Mouse (Mus musculus) neural tube, embryonic 14.5 days (tissue): Measurements from ENCODE around the gene Plxnc1. TPM values are rescaled to one million over a fixed set of nuclear protein-coding genes. Genes with fewer than 3 reads are reported as not detected.

Experiments used
- ATAC-seq: fragments of 200-750 bp; cut with Nextera tagmentation; 2 replicates; pipeline ENCODE4 v1.8.0; 2017; ENCODE audit warnings: low read depth, mild to moderate bottlenecking, moderate TSS enrichment, moderate library complexity
- H3K27ac ChIP-seq: fragments of 300-500 bp; sonication (generic); 2 replicates; pipeline ENCODE4 v1.5.1; 2014; ENCODE audit warnings: low read depth, mild to moderate bottlenecking, control low read depth, low read length, moderate library complexity, mixed read lengths
- H3K27me3 ChIP-seq: fragments of 300-500 bp; sonication (generic); 2 replicates; pipeline ENCODE4 v1.6.1; 2014; ENCODE audit warnings: low read length; ENCODE audit not compliant: control insufficient read depth, insufficient read depth
- H3K36me3 ChIP-seq: fragments of 300-500 bp; sonication (generic); 2 replicates; pipeline ENCODE4 v1.6.1; 2014; ENCODE audit warnings: low read length, mixed read lengths; ENCODE audit not compliant: control insufficient read depth, insufficient read depth
- H3K4me1 ChIP-seq: fragments of 300-500 bp; sonication (generic); 2 replicates; pipeline ENCODE4 v1.6.1; 2014; ENCODE audit warnings: low read length; ENCODE audit not compliant: control insufficient read depth, insufficient read depth
- H3K4me2 ChIP-seq: fragments of 300-500 bp; sonication (generic); 2 replicates; pipeline ENCODE4 v1.6.1; 2014; ENCODE audit warnings: mild to moderate bottlenecking, low read depth, low read length, control low read depth
- H3K4me3 ChIP-seq: fragments of 300-500 bp; sonication (generic); 2 replicates; pipeline ENCODE4 v1.5.1; 2014; ENCODE audit warnings: low read depth, low read length, control low read depth, mixed read lengths
- H3K9ac ChIP-seq: fragments of 300-500 bp; sonication (generic); replicated peaks from 2 replicates; pipeline ENCODE4 v1.6.1; 2014; ENCODE audit warnings: low read depth, mild to moderate bottlenecking, control low read depth, low read length, mixed read lengths
- H3K9me3 ChIP-seq: fragments of 300-500 bp; sonication (generic); 2 replicates; pipeline ENCODE4 v1.6.1; 2016; ENCODE audit warnings: low read length; ENCODE audit not compliant: control insufficient read depth
- WGBS: fragments of 180-500 bp; shearing (Covaris S2); extraction: QIAGEN DNeasy Blood & Tissue Kit; methylation state at CpG from one replicate; pipeline ENCODE4 v1.1.7; 2014; 5-methylcytosine and 5-hydroxymethylcytosine counted together
- polyA plus RNA-seq: library from polyadenylated mRNA; unstranded; fragments of >200 nt; fragmentation: Nextera tagmentation; extraction: Ambion mirVana; gene quantifications from 2 replicates; pipeline ENCODE4 v1.2.1, GENCODE M21; 2014

Gene Plxnc1
- polyA plus RNA-seq, 1 experiment from 2014 or later, result 15.7 TPM

DNA sequence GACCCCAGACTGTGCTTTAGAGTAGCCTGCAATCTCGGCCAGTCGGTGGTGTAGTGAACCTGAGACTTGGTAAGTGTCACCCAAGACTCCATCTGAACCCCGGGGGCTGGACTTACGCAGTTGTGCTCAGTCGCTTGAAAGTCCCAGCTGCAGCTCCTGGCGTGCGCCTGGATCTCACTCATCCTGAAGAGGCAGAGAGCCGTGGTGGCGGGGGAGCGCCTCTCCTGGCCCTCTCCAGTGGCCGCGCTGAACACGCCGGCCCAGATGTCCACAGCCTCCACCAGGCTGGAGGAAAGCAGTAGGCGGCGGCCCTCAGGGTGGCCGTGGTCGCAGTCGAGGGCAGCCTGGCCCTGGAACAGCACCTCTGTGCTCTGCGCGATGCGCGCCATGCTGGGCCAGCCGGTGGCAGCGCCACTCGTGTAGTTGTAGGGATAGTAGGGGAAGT, 1.2 kb downstream of the Plxnc1 start:
- H3K4me1 ChIP-seq, result peaks cover 27% of the 10 kb centered on the region; the same call in 1 of the 2 replicates
- WGBS, result under 1% methylated on average over 26 of the region's 26 CpGs
- peak; percentile 9 for ATAC-seq

DNA sequence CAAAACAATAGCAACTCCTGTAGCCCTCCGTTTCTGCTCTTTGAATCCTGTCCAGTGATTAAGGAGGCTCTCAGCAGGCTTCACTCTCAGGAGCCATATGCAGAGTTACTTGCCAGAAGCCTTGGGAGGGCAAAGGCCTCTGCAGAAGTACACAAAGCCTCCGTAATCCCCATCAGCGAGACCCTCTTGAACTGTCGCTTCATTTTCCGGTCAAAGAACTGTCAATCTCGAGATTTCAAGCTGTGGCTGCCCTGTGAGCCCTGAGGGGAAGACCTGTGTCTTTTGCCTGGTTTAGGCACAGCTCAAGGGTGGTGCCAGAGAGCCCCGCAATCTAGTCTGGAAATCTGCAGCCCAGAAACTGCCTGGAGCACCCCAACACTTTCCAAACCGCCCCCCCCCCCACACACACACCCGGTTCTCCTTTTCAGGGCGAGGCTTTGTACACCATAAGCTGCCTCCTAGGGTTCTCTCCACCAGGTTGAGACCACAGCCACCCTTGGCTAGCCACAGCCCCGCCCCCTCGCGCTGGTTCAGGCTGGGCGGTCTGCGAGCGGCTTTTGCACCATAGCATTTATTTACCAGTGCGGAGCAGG, 2.1 kb downstream of the Plxnc1 start:
- Histone ChIP-seq H3K9ac (peak overlapping the region; percentile 90), H3K4me3 (peak overlapping the region; percentile 81), H3K36me3 (no peaks in the 10 kb centered on the region), H3K4me2 (peak overlapping the region; percentile 76), H3K27ac (no peak overlapping the region), H3K4me1 (peaks cover 27% of the 10 kb centered on the region; the same call in 1 of the 2 replicates), H3K9me3 (no peaks in the 10 kb centered on the region), H3K27me3 (peaks cover 2% of the 10 kb centered on the region; the same call in 1 of the 2 replicates)
- ATAC-seq, result peak; percentile 38; the same call in 1 of the 2 replicates
- WGBS, result under 1% methylated on average over 17 of the region's 17 CpGs

More for the DNA sequence above, 1.2 kb downstream of the Plxnc1 start:
- peak overlapping the region; percentile 81 for H3K4me3 ChIP-seq
- no peaks in the 10 kb centered on the region for H3K9me3 ChIP-seq
- H3K9ac ChIP-seq, result peak overlapping the region; percentile 90
- peaks cover 2% of the 10 kb centered on the region; the same call in 1 of the 2 replicates for H3K27me3 ChIP-seq
- H3K36me3 ChIP-seq, result no peaks in the 10 kb centered on the region
- peak overlapping the region; percentile 76 for H3K4me2 ChIP-seq
- H3K27ac ChIP-seq, result peak overlapping the region; percentile 92

DNA sequence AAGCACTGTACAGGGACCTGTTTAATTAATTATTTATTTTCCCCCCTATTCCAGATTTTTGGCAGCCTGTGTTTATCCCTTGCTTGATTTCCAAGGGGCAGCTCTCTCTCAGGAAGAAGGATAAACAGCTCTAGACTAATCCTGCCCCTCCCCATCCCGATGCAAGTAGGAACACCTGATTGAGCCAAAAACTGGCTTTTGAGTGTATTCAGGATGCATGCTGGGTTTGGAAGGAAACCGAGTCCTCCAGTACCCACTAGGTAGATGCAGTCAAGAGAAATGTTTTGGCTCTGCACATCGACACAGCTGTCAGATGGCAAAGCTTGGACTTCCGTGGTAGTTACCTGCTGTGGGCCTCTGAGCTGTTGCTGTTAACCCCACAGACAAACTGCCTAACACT, 3.1 kb downstream of the Plxnc1 start:
- H3K4me2 ChIP-seq, result peak overlapping the region; percentile 76
- H3K4me3 ChIP-seq, result peak overlapping the region; percentile 81
- no peaks in the 10 kb centered on the region for H3K36me3 ChIP-seq
- no peak for ATAC-seq
- H3K27me3 ChIP-seq, result peaks cover 2% of the 10 kb centered on the region; the same call in 1 of the 2 replicates
- H3K9me3 ChIP-seq, result no peaks in the 10 kb centered on the region
- H3K9ac ChIP-seq, result peak overlapping the region; percentile 90; the same call in 1 of the 2 replicates
- 6% methylated on average over 4 of the region's 4 CpGs for WGBS
- H3K4me1 ChIP-seq, result peaks cover 27% of the 10 kb centered on the region; the same call in 1 of the 2 replicates
- no peak overlapping the region for H3K27ac ChIP-seq

DNA sequence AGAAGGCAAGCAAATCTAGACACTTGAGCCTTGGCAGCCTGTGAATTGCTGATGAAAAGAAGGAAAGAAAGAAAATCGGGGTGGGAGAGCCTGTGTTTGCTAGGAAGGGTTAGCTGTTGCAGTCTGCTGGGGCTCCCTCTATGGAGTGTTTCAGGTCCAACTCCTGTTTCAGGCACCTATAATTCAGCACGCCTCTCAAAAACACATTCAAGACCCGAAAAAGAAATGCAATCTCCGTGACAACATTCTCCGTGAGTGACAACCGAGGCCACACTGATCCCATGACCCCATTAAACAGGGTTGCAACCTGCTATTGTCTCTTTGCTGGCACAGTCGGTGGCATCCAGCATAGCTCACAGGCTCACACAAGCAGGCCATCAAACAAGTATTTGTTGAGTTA, 3.8 kb downstream of the Plxnc1 start:
- Histone ChIP-seq H3K9me3 (no peaks in the 10 kb centered on the region), H3K36me3 (no peaks in the 10 kb centered on the region), H3K4me1 (peaks cover 27% of the 10 kb centered on the region; the same call in 1 of the 2 replicates), H3K4me3 (peak overlapping the region; percentile 81), H3K27me3 (peaks cover 2% of the 10 kb centered on the region; the same call in 1 of the 2 replicates), H3K27ac (no peak overlapping the region), H3K9ac (no peak overlapping the region), H3K4me2 (peak overlapping the region; percentile 76)
- ATAC-seq, result no peak
- 7% methylated on average over 7 of the region's 7 CpGs for WGBS

DNA sequence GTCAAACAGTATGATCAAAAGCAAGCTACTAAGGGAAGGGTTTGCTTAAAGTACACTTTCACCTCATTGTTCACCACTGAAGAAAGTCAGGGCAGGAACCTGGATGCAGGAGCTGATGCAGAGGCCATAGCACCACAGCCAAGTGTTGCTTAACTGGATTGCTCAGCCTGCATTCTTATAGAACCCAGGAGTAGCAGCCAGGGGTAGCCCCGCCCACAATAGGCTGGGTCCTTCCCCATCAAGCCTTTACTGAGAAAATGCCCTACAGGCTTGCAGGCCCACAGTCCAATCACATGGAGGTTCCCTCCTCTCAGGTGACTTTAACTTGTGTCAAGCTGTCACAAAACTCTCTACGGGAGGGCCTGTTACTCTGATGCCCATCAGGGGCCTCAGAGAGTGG, 4.6 kb downstream of the Plxnc1 start:
- Histone ChIP-seq H3K4me1 (peaks cover 27% of the 10 kb centered on the region; the same call in 1 of the 2 replicates), H3K27me3 (peaks cover 2% of the 10 kb centered on the region; the same call in 1 of the 2 replicates), H3K4me3 (no peak overlapping the region), H3K4me2 (peak overlapping the region; percentile 76), H3K36me3 (no peaks in the 10 kb centered on the region), H3K9me3 (no peaks in the 10 kb centered on the region), H3K27ac (no peak overlapping the region), H3K9ac (no peak overlapping the region)
- WGBS, result 31% methylated on average over 2 of the region's 2 CpGs
- no peak for ATAC-seq

DNA sequence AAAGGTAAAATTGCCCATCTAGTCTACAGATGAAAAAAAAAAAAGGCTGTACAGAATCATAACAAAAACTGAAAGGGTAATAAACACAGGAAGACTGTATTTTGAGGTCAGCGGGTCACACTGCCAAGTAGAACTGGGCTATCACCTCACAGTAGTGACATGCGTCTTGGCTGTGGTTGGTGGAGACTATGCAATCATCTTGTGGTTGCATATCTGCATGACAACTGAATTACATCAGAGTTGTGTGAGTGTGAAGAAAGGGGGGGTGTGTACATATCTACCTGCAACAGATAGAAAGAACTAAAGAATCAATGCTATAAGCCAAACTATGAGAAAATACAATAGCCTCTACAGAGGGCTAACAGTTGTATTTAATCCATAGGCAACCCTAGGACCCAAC, 5.7 kb downstream of the Plxnc1 start:
- H3K4me1 ChIP-seq, result peaks cover 27% of the 10 kb centered on the region; the same call in 1 of the 2 replicates
- no peak for ATAC-seq
- H3K27ac ChIP-seq, result no peak overlapping the region
- WGBS, result 96% methylated on average over 2 of the region's 2 CpGs
- no peaks in the 10 kb centered on the region for H3K36me3 ChIP-seq
- no peaks in the 10 kb centered on the region for H3K27me3 ChIP-seq
- no peak overlapping the region for H3K9ac ChIP-seq
- no peak overlapping the region for H3K4me3 ChIP-seq
- H3K4me2 ChIP-seq, result no peak overlapping the region
- H3K9me3 ChIP-seq, result no peaks in the 10 kb centered on the region

DNA sequence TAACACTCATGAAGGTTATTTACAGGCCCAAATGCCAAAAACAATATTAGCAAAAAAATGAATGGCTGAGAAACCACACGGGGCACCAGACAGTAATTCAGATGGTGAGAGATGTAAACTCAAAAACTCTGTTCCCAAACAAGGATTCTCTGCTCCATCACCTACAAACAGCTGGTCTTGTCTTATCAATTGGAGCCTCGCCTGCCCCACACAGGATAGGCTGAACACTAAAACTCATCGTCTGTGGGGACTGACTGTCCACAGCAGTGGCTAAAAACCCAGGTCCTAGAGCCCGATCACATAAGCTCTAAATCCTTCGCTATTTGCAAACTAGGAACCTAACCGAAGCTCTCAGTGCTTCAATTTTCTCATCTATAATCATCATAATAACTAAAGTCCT, 6.3 kb downstream of the Plxnc1 start:
- H3K27me3 ChIP-seq, result no peaks in the 10 kb centered on the region
- no peak overlapping the region for H3K4me2 ChIP-seq
- no peak overlapping the region for H3K4me3 ChIP-seq
- no peak for ATAC-seq
- 91% methylated on average over 6 of the region's 6 CpGs for WGBS
- H3K4me1 ChIP-seq, result peaks cover 29% of the 10 kb centered on the region; the same call in 1 of the 2 replicates
- H3K9me3 ChIP-seq, result no peaks in the 10 kb centered on the region
- no peak overlapping the region for H3K9ac ChIP-seq
- H3K27ac ChIP-seq, result no peak overlapping the region
- no peaks in the 10 kb centered on the region for H3K36me3 ChIP-seq

DNA sequence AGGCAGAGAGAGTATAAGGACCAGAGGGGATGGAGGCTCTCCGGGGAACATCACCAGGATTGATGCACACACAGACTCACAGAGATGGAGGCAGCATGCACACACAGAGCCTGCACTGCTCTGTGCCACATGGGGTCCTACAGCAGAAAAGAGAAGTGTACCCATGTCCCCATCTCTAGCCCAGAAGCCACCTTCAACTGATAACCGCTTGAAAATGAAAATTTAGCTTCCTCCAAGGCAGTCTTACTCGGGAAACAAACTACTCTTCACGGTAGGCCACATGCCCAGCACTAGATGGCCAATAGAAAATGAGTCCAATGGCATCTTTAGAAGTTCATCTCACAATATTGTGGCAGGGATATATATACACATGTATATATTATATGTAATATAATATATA, 9.4 kb downstream of the Plxnc1 start:
- Histone ChIP-seq H3K27ac (no peak overlapping the region), H3K27me3 (no peaks in the 10 kb centered on the region), H3K36me3 (no peaks in the 10 kb centered on the region), H3K9ac (no peak overlapping the region), H3K4me3 (no peak overlapping the region), H3K4me1 (peaks cover 10% of the 10 kb centered on the region; the same call in 1 of the 2 replicates), H3K9me3 (no peaks in the 10 kb centered on the region), H3K4me2 (no peak overlapping the region)
- ATAC-seq, result no peak
- WGBS, result 93% methylated on average over 4 of the region's 4 CpGs

DNA sequence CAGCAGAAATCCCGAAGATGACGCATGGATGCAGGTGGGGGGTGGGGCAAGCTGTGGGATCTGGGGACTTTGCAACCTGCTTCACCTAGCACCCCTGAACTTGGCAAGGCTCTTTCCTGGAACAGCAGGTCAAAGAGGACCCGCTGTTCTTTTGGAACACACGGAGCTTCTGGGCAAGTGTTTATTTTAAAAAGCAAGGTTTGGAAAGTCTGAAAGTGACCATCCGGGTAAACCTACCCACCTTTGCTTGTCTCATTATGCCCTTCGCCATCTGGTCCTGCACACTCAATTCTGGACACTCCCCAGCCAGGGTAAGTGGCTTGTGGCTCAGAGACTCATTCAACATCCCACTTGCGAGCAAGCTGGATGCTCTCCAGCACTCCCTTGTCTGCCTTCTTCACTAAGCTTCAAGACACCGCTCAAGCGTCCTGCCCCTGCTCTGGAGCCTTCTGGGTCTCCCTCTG, 10.5 kb downstream of the Plxnc1 start:
- H3K36me3 ChIP-seq, result no peaks in the 10 kb centered on the region
- no peak overlapping the region for H3K9ac ChIP-seq
- H3K27me3 ChIP-seq, result no peaks in the 10 kb centered on the region
- no peaks in the 10 kb centered on the region for H3K9me3 ChIP-seq
- no peak overlapping the region for H3K27ac ChIP-seq
- H3K4me2 ChIP-seq, result no peak overlapping the region
- ATAC-seq, result no peak
- H3K4me1 ChIP-seq, result peaks cover 4% of the 10 kb centered on the region; the same call in 1 of the 2 replicates
- WGBS, result 89% methylated on average over 9 of the region's 9 CpGs
- no peak overlapping the region for H3K4me3 ChIP-seq
